Mouse (Mus musculus): ENCODE results near the gene Phka2. TPM values are rescaled to one million over a fixed set of nuclear protein-coding genes. Genes with fewer than 3 reads are reported as not detected.

Gene Phka2
- 20.0 and 21.9 TPM in 2 replicates for polyA plus RNA-seq (2014; fragmentation: Nextera tagmentation; extraction: Ambion mirVana)

DNA sequence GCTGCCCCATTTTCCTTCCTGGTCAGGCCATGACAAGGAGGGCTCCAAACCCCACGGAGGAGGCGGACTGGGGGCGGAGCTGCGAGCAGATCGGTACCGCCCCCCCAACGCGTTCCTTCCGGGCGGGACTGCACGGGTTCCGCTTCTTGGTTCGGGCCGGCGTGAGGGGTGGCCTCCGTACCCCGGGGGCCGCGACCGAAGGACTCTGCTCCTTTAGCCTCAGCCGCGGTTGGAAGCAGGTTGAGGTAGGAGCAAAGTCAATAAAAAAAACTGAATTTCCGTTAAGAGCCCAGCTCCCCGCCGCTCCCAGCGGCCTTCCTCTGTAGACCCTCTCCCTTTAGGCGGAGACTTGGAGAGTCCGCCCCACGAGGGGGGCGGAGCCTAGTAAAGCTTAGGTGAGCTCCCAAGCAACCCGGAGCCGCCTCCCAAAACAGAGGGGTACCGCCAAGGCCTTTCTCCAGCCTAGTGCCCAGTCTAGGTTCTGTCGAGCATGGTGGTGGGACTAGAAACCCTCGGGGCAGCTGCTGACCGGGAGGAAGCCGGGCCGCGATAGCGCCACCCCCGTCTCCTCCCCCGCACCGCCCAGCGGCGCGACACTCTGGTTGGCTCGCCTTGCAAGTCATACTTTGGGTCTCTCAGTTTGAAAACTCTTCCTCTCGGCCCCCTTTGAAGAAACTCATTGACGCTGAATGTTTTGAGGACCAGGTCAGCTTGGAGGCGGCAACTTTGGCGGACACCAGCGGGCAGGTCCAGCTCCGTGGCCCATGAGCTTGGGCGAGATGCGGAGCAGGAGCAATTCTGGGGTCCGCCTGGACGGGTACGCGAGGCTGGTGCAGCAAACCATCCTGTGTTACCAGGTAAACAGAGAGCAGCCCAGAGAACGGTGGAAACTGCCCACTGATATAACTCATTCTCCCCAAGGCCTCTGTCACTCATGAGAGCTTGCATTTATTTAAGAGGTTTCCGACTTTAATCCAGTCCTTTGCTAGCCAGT lies at the start of gene Phka2:
Phka2 (plus strand) TSS at position 119 of the 994 bp plus-strand sequence.
- peak; percentile 97 for ATAC-seq (replicated peaks; ENCODE audit: low FRiP score)
- H3K9me3 ChIP-seq (ENCODE audit: control insufficient read depth, low read length): no peaks in the 10 kb centered on the region
- peak within 1 kb of the TSS; percentile 70 for H3K9ac ChIP-seq (ENCODE audit: low read depth, low read length)
- H3K4me2 ChIP-seq: peak within 1 kb of the TSS; percentile 67
- H3K4me3 ChIP-seq (ENCODE audit: low read depth, low read length): peak within 1 kb of the TSS; percentile 55
- 13% methylated on average over 61 of the region's 61 CpGs for WGBS
- H3K36me3 ChIP-seq (ENCODE audit: control insufficient read depth, insufficient read depth, low read length): no peaks in the 10 kb centered on the region
- DNase-seq (ENCODE audit: low spot score): peak; percentile 80
- H3K4me1 ChIP-seq (replicated peaks; ENCODE audit: control insufficient read depth, insufficient read depth, low read length): no peaks in the 10 kb centered on the region
- H3K27me3 ChIP-seq (replicated peaks; ENCODE audit: control insufficient read depth, insufficient read depth, low read length): peaks cover 4% of the 10 kb centered on the region; the same call in 1 of the 2 replicates
- H3K27ac ChIP-seq (ENCODE audit: low read depth, low read length): peak within 1 kb of the TSS; percentile 75

- Histone ChIP-seq H3K4me1 (replicated peaks; ENCODE audit: control insufficient read depth, insufficient read depth, low read length) (no peaks in the 10 kb centered on the region), H3K36me3 (ENCODE audit: control insufficient read depth, insufficient read depth, low read length) (no peaks in the 10 kb centered on the region), H3K4me2 (no peak overlapping the region), H3K27me3 (replicated peaks; ENCODE audit: control insufficient read depth, insufficient read depth, low read length) (0 out of 2 replicates have a peak, but pooled peaks cover 1% of the 10 kb centered on the region), H3K27ac (ENCODE audit: low read depth, low read length) (no peak overlapping the region), H3K9ac (ENCODE audit: low read depth, low read length) (no peak overlapping the region), H3K9me3 (ENCODE audit: control insufficient read depth, low read length) (no peaks in the 10 kb centered on the region), H3K4me3 (ENCODE audit: low read depth, low read length) (no peak overlapping the region)
- DNase-seq (ENCODE audit: low spot score) (no peak), ATAC-seq (replicated peaks; ENCODE audit: low FRiP score) (no peak)
- 66% methylated on average over 5 of the region's 5 CpGs for WGBS
Measured at GRCm38 (mm10) chrX:160455686-160456085, 46.3 kb upstream of the Phka2 start.

- Histone ChIP-seq H3K4me3 (ENCODE audit: low read depth, low read length) (no peak overlapping the region), H3K27ac (ENCODE audit: low read depth, low read length) (no peak overlapping the region), H3K4me1 (replicated peaks; ENCODE audit: control insufficient read depth, insufficient read depth, low read length) (no peaks in the 10 kb centered on the region), H3K4me2 (no peak overlapping the region), H3K36me3 (ENCODE audit: control insufficient read depth, insufficient read depth, low read length) (no peaks in the 10 kb centered on the region), H3K27me3 (replicated peaks; ENCODE audit: control insufficient read depth, insufficient read depth, low read length) (no peaks in the 10 kb centered on the region; the same call in 1 of the 2 replicates), H3K9me3 (ENCODE audit: control insufficient read depth, low read length) (no peaks in the 10 kb centered on the region), H3K9ac (ENCODE audit: low read depth, low read length) (no peak overlapping the region)
- no peak for ATAC-seq (replicated peaks; ENCODE audit: low FRiP score)
- 75% methylated on average over 3 of the region's 3 CpGs for whole genome bisulfite sequencing
- no peak for DNase-seq (ENCODE audit: low spot score)
Measured at GRCm38 (mm10) chrX:160471257-160471786, 30.6 kb upstream of the Phka2 start.

DNA sequence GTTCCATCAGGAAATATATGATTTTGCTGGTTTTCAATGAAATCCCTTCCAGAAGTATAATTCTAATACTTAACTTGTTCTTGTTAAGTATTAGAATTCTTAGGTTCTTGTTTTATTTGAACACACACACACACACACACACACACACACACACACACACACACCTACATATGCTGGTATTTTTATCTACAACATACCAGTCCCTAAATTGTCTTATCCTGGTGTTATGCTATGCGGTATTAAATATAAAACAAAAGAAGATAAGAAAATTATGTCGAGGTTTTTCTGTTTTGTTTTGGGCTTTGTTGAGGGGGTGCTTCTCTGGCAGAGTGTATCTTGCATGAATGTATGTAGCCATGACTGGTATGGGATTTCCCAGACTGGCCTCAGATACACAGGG lies 12.2 kb upstream of the Phka2 start:
- ATAC-seq (replicated peaks; ENCODE audit: low FRiP score) (no peak), DNase-seq (ENCODE audit: low spot score) (no peak)
- H3K4me2 ChIP-seq: no peak overlapping the region
- no peak overlapping the region for H3K9ac ChIP-seq (ENCODE audit: low read depth, low read length)
- H3K27me3 ChIP-seq (replicated peaks; ENCODE audit: control insufficient read depth, insufficient read depth, low read length): 0 out of 2 replicates have a peak, but pooled peaks cover 3% of the 10 kb centered on the region
- H3K9me3 ChIP-seq (ENCODE audit: control insufficient read depth, low read length): no peaks in the 10 kb centered on the region
- 72% methylated on average over 2 of the region's 2 CpGs for WGBS
- H3K4me1 ChIP-seq (replicated peaks; ENCODE audit: control insufficient read depth, insufficient read depth, low read length): no peaks in the 10 kb centered on the region
- H3K36me3 ChIP-seq (ENCODE audit: control insufficient read depth, insufficient read depth, low read length): no peaks in the 10 kb centered on the region
- no peak overlapping the region for H3K4me3 ChIP-seq (ENCODE audit: low read depth, low read length)
- H3K27ac ChIP-seq (ENCODE audit: low read depth, low read length): no peak overlapping the region

DNA sequence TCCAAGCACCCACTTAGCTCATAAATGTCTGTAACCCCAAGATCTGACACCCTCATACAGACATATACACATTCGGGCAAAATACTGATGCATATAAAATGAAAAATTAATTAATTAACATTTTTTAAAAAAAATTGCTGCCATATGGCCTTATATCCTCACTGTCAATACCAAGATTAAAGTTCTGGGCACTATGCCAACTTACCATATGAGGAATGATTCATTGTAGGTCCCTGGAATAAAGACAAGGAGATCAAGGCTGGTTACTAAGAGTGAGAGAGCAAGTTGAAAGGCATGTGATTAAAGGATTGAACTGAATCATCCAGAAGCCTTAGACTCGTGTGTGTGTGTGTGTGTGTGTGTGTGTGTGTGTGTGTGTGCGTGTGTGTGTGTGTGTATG lies 7.6 kb upstream of the Phka2 start:
- Histone ChIP-seq H3K27ac (ENCODE audit: low read depth, low read length) (no peak overlapping the region), H3K36me3 (ENCODE audit: control insufficient read depth, insufficient read depth, low read length) (no peaks in the 10 kb centered on the region), H3K27me3 (replicated peaks; ENCODE audit: control insufficient read depth, insufficient read depth, low read length) (no peaks in the 10 kb centered on the region; the same call in 1 of the 2 replicates), H3K4me1 (replicated peaks; ENCODE audit: control insufficient read depth, insufficient read depth, low read length) (no peaks in the 10 kb centered on the region), H3K4me2 (no peak overlapping the region), H3K9ac (ENCODE audit: low read depth, low read length) (no peak overlapping the region), H3K4me3 (ENCODE audit: low read depth, low read length) (no peak overlapping the region), H3K9me3 (ENCODE audit: control insufficient read depth, low read length) (no peaks in the 10 kb centered on the region)
- no peak for DNase-seq (ENCODE audit: low spot score)
- ATAC-seq (replicated peaks; ENCODE audit: low FRiP score): no peak
- WGBS: 49% methylated on average over 3 of the region's 3 CpGs

DNA sequence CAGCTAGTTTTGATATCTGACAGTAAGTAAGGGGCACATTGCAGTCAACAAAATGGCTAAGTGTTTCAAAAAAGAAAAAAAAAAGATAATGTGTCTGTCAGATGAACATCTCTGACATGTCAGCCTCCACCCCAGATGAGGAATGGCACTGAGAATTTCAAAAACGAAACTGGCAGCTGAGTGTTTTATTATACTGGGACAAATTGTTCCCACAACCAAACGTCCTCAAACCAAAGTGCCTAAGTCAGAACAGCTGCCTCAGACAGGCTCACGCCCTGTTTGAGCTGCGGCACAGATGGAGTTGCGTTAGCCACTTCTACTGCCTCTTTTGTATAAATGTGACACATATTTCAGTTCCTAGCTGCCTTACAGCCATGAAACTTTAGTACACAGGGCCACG lies 7.0 kb upstream of the Phka2 start:
- Histone ChIP-seq H3K4me3 (ENCODE audit: low read depth, low read length) (no peak overlapping the region), H3K36me3 (ENCODE audit: control insufficient read depth, insufficient read depth, low read length) (no peaks in the 10 kb centered on the region), H3K9ac (ENCODE audit: low read depth, low read length) (no peak overlapping the region), H3K4me2 (no peak overlapping the region), H3K4me1 (replicated peaks; ENCODE audit: control insufficient read depth, insufficient read depth, low read length) (no peaks in the 10 kb centered on the region), H3K27me3 (replicated peaks; ENCODE audit: control insufficient read depth, insufficient read depth, low read length) (no peaks in the 10 kb centered on the region; the same call in 1 of the 2 replicates), H3K27ac (ENCODE audit: low read depth, low read length) (no peak overlapping the region), H3K9me3 (ENCODE audit: control insufficient read depth, low read length) (no peaks in the 10 kb centered on the region)
- 73% methylated on average over 6 of the region's 6 CpGs for WGBS
- ATAC-seq (replicated peaks; ENCODE audit: low FRiP score): no peak
- DNase-seq (ENCODE audit: low spot score): no peak

DNA sequence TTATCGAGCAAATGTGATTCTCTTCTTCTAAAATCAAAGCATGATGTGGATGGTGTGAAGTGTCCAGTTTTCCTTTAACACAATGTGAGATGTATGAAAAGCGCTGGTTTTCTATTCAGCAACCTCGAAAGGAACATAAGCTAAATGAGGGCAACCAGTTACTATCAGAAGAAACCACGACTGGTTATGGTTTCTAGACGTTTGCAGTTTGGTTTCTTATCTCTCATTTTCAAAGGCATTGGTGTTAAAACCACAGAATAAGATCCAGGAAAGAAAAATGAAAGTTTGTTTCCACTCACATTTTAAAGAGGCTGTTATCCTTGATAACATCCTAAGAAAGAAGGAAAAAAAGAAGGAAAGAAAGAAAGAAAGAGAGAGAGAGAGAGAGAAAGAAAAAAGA lies 5.5 kb upstream of the Phka2 start:
- no peaks in the 10 kb centered on the region for H3K36me3 ChIP-seq (ENCODE audit: control insufficient read depth, insufficient read depth, low read length)

DNA sequence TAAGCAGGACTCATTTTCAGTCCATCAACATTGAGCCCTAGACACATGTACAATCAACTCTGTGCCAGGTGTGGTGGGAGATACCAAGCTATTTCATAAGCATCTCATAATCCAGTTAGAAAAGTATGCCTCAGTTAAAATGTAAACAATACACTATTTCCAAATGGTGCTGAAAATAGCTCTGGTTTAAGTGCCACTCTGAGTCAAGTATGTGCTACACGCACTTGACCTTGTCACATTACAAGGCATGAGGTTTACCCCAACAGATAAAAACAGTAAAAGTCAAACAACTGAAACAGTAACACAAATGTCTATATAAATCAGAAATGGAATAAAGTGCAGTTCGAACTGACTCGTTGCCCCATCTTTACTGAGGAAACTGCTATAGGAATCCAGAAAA lies 871 bp upstream of the Phka2 start:
- WGBS: 82% methylated on average over 3 of the region's 3 CpGs
- no peak for DNase-seq (ENCODE audit: low spot score)
- Histone ChIP-seq H3K4me3 (ENCODE audit: low read depth, low read length) (no peak overlapping the region), H3K36me3 (ENCODE audit: control insufficient read depth, insufficient read depth, low read length) (no peaks in the 10 kb centered on the region), H3K27ac (ENCODE audit: low read depth, low read length) (no peak overlapping the region), H3K4me1 (replicated peaks; ENCODE audit: control insufficient read depth, insufficient read depth, low read length) (no peaks in the 10 kb centered on the region), H3K9me3 (ENCODE audit: control insufficient read depth, low read length) (no peaks in the 10 kb centered on the region), H3K4me2 (no peak overlapping the region), H3K27me3 (replicated peaks; ENCODE audit: control insufficient read depth, insufficient read depth, low read length) (peaks cover 4% of the 10 kb centered on the region; the same call in 1 of the 2 replicates), H3K9ac (ENCODE audit: low read depth, low read length) (no peak overlapping the region)
- no peak for ATAC-seq (replicated peaks; ENCODE audit: low FRiP score)

More for the DNA sequence above, 5.5 kb upstream of the Phka2 start:
- no peak overlapping the region for H3K27ac ChIP-seq (ENCODE audit: low read depth, low read length)
- no peaks in the 10 kb centered on the region; the same call in 1 of the 2 replicates for H3K27me3 ChIP-seq (replicated peaks; ENCODE audit: control insufficient read depth, insufficient read depth, low read length)
- no peaks in the 10 kb centered on the region for H3K9me3 ChIP-seq (ENCODE audit: control insufficient read depth, low read length)
- ATAC-seq (replicated peaks; ENCODE audit: low FRiP score) (peak; percentile 56), DNase-seq (ENCODE audit: low spot score) (no peak)
- H3K4me3 ChIP-seq (ENCODE audit: low read depth, low read length): no peak overlapping the region
- H3K4me2 ChIP-seq: peak overlapping the region; percentile 29; the same call in 1 of the 2 replicates
- WGBS: 48% methylated on average over 5 of the region's 5 CpGs
- no peak overlapping the region for H3K9ac ChIP-seq (ENCODE audit: low read depth, low read length)
- H3K4me1 ChIP-seq (replicated peaks; ENCODE audit: control insufficient read depth, insufficient read depth, low read length): no peaks in the 10 kb centered on the region
